Mouse (Mus musculus) embryonic facial prominence, embryonic 10.5 days (tissue): Measurements from ENCODE around the gene Kcnab1. TPM values are rescaled to one million over a fixed set of nuclear protein-coding genes. Genes with fewer than 3 reads are reported as not detected.
"Not testable (repeated sequence)": the region's sequence is repeated elsewhere in the genome, so short reads cannot be mapped to it uniquely, and the experiment has no call there.

ENCODE experiments used
- DNase-seq: peaks from one replicate; pipeline ENCODE4 v3.0.0-alpha.2; 2017; ENCODE audit warnings: low spot score
- H3K27ac ChIP-seq: fragments of 300-500 bp; sonication (generic); replicated peaks from 2 replicates; pipeline ENCODE4 v1.5.1; 2016; ENCODE audit warnings: mild to moderate bottlenecking
- H3K27me3 ChIP-seq: fragments of 300-500 bp; sonication (generic); replicated peaks from 2 replicates; pipeline ENCODE4 v1.6.1; 2016; ENCODE audit warnings: low read depth, mild to moderate bottlenecking; ENCODE audit not compliant: poor library complexity, severe bottlenecking
- H3K36me3 ChIP-seq: fragments of 300-500 bp; sonication (generic); replicated peaks from 2 replicates; pipeline ENCODE4 v1.6.1; 2016; ENCODE audit warnings: mild to moderate bottlenecking, moderate library complexity
- H3K4me1 ChIP-seq: fragments of 300-500 bp; sonication (generic); 2 replicates; pipeline ENCODE4 v1.6.1; 2016
- H3K4me3 ChIP-seq: fragments of 300-500 bp; sonication (generic); 2 replicates; pipeline ENCODE4 v1.5.1; 2016; ENCODE audit warnings: mild to moderate bottlenecking, moderate library complexity
- H3K9me3 ChIP-seq: fragments of 300-500 bp; sonication (generic); 2 replicates; pipeline ENCODE4 v1.6.1; 2016; ENCODE audit warnings: mild to moderate bottlenecking
- WGBS: fragments of 180-500 bp; shearing (Covaris S2); methylation state at CpG from one replicate; pipeline ENCODE4 v1.1.7; 2016; 5-methylcytosine and 5-hydroxymethylcytosine counted together
- polyA plus RNA-seq: library from polyadenylated mRNA; unstranded; fragments of >200 nt; fragmentation: Nextera tagmentation; extraction: Ambion mirVana; gene quantifications from 2 replicates; pipeline ENCODE4 v1.2.1, GENCODE M21; 2016

The Kcnab1 gene
- polyA plus RNA-seq, 1 experiment from 2014 or later = 3.2 TPM

DNA sequence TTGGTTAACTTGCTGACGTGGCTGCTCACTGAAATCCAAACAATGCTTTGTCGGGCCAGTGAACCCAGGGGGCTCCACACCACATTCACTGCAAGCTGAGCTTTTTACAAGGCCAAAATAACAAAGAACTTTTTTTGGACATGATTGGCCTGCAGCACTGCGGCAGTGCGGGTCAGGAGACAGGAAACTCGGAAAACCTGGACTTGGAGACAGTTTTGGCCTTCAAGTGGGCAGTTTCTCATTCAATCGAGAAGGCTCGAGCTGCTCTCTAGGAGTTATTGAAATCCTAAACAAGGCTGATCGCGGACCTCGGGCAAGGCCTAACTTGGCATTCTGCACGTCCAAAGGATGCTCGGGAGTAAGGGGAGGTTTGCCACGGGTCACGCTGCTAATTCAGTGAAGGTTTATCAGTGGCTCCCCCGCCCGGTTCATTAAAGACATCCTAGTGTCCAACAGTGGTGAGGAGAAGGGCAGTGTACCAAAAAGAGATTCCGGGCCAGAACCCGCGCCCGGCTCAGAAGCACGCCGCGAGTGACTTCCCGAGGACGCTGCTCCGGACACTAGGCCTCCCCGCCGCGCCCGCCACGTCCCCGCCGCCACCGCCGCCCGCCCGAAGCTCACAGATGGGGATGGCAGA, 282.7 kb downstream of the Kcnab1 start:
- DNase-seq = peak; percentile 56
- Histone ChIP-seq H3K27ac (peak overlapping the region; percentile 96), H3K27me3 (no peaks in the 10 kb centered on the region), H3K4me3 (peak overlapping the region; percentile 91), H3K36me3 (peaks cover 37% of the 10 kb centered on the region), H3K4me1 (peaks cover 9% of the 10 kb centered on the region), H3K9me3 (no peaks in the 10 kb centered on the region)
- WGBS = under 1% methylated on average over 37 of the region's 37 CpGs

DNA sequence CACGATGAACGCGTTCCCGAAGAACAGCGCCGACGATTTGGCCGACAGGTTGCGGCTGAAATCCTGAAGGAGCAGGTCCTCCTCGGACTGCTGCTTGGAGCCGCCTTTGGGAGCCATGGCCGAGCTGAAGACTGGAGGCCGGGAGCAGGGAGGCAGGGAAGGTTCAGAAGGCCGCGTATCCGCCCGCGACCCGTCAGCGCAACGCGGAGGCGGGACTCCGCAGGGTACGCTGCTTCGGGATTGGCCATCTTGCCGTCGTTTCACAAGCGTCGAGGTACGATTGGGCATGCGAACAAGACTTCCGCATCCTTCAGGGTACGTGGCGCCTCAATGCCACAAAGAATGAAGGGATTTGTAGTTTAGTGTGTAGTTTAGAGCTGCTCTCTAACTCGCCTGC, 283.2 kb downstream of the Kcnab1 start, which contains the start of gene Ssr3:
TSS of gene Ssr3 (minus strand) at position 203 of the 397 bp plus-strand sequence.
- Histone ChIP-seq H3K4me1 (peaks cover 9% of the 10 kb centered on the region), H3K27me3 (no peaks in the 10 kb centered on the region), H3K4me3 (peak within 1 kb of the TSS; percentile 91), H3K27ac (peak within 1 kb of the TSS; percentile 96), H3K36me3 (peaks cover 32% of the 10 kb centered on the region), H3K9me3 (no peaks in the 10 kb centered on the region)
- DNase-seq = peak; percentile 97
- WGBS = under 1% methylated on average over 36 of the region's 36 CpGs

DNA sequence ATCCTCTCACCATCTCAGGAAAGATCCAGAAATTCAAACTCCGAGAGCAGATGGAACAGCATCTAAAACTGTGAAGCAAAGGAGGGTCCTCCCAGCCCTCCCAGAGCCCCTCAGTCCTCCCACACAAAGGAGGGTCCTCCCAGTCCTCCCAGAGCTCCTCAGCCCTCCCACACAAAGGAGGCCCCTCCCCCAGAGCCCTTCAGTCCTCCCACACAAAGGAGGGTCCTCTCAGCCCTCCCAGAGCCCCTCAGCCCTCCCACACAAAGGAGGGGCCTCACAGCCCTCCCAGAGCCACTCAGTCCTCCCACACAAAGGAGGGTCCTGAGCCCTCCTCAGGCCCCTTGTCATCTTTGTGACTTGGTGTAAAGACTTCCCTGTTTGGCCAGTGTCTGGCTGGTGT, 285.9 kb downstream of the Kcnab1 start:
- not testable (repeated sequence) for H3K4me1 ChIP-seq, H3K9me3 ChIP-seq, H3K36me3 ChIP-seq, DNase-seq, H3K27me3 ChIP-seq, H3K4me3 ChIP-seq
- peak overlapping the region; percentile 48; the same call in 1 of the 2 replicates for H3K27ac ChIP-seq
- 89% methylated on average over 1 of the region's 1 CpGs for WGBS

DNA sequence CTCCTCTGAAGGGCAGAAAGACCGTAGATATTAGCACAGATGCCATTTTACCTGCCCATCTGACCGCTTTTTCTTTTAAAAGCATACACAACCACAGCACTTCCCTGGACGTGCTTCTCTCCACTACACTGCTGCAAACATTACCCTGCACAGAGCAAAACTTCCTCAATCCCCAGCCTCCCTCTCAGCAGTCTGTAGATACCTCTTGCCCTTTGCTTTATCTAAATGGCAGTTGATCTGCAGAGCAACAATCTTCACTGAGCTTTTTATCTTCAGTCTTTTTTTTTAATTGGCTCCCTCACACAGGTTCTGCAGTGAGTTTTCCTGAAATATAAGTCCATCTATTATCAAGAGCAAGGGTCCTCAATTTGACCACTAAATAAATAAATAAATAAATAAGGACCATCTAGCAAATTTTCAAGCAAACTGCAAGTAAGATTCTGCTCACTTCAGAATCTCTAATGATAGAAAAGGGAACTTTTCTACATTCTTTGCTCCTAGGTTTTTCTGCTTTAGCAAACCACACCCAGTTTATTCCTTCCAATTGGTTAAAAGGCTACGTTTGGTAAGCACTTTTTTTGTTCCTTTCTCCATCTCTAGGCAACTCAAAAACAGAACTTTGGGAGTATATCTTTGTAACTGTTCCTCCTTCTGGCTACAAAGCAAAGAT, 287.8 kb downstream of the Kcnab1 start:
- H3K27me3 ChIP-seq = no peaks in the 10 kb centered on the region
- 87% methylated on average over 4 of the region's 4 CpGs for WGBS
- no peak for DNase-seq
- H3K4me3 ChIP-seq = no peak overlapping the region
- no peak overlapping the region for H3K27ac ChIP-seq
- H3K36me3 ChIP-seq = no peaks in the 10 kb centered on the region
- H3K4me1 ChIP-seq = 0 out of 2 replicates have a peak, but pooled peaks cover 2% of the 10 kb centered on the region
- H3K9me3 ChIP-seq = no peaks in the 10 kb centered on the region

DNA sequence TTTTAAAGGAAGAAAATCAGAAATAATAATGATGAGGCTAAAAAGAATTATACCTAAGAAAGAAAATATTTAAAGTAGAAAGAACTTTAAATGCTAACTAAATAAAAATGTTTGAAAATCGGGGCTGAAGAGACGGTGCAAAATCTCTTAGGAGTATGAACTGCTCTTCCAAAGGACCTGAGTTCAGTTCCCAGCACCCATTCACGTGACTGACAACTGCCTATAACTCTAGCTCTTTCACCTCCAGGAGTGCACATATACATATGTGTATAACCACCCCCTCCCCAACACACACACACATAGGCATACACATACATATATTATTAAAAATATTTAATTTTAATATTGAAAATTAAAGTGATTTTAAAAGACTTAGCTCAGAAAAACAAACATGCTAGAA, 288.4 kb downstream of the Kcnab1 start:
- H3K27ac ChIP-seq = no peak overlapping the region
- no peak for DNase-seq
- H3K36me3 ChIP-seq = no peaks in the 10 kb centered on the region
- H3K4me3 ChIP-seq = no peak overlapping the region
- no peaks in the 10 kb centered on the region for H3K9me3 ChIP-seq
- WGBS = 94% methylated on average over 3 of the region's 3 CpGs
- H3K27me3 ChIP-seq = no peaks in the 10 kb centered on the region
- H3K4me1 ChIP-seq = 0 out of 2 replicates have a peak, but pooled peaks cover 2% of the 10 kb centered on the region

DNA sequence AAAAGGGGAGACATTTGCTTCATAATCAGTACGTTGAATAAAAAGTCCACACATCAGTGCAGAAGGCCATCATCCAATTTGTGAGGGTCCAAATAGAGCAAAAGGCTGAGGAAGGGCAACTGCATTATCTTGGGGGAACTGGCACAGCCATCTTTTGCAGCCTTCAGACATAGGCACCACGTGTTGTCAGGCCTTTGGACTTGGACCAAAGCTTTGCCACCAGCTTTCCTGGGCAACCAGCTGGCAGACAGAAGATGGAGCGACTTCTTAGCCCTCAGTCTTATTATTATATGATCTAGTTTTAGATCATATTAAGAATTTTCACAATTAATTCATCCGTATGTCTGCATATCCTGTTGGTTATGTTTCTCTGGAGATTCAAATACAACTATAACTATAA, 296.6 kb downstream of the Kcnab1 start:
- Histone ChIP-seq H3K36me3 (no peaks in the 10 kb centered on the region), H3K27me3 (no peaks in the 10 kb centered on the region), H3K4me1 (0 out of 2 replicates have a peak, but pooled peaks cover 2% of the 10 kb centered on the region), H3K9me3 (no peaks in the 10 kb centered on the region), H3K27ac (no peak overlapping the region), H3K4me3 (no peak overlapping the region)
- WGBS = 83% methylated on average over 4 of the region's 4 CpGs
- DNase-seq = no peak

DNA sequence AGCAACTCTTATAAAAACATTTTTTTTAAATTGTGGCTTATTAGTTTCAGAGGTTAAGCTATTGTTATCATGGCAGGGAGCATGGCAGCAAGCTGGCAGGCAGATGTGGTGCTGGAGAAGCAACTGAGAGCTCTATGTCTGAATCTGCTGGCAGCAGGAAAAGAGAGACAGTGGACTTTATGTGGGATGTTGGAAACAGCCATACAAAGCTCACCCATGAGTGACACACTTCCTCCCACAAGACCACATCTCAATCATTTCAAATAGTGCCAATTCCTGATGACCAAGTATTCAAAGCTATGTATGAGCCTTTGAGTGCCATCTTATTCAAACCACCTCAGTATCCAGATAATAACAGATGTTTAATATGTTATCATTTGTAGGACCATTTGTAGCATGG, 298.7 kb downstream of the Kcnab1 start:
- H3K36me3 ChIP-seq = no peaks in the 10 kb centered on the region
- DNase-seq = no peak
- no peaks in the 10 kb centered on the region for H3K27me3 ChIP-seq

DNA sequence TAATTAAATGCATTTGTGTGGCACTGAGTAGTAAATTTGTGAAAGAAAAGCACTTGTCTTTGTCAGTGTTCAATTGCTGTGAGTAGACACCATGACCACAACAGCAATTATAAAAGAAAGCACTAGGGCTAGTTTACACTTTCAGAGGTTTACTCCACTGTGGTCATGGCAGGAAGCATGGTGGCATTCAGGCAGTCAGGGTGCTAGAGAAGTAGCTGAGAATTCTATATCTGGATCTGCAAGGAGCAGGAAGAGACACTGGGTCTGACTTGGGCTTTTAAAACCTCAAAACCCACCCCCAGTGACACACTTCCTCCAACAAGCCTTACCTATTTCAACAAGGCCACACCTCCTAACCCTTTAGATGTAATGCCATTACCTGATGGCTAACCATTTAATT, 307.4 kb downstream of the Kcnab1 start:
- no peaks in the 10 kb centered on the region for H3K9me3 ChIP-seq
- H3K27ac ChIP-seq = no peak overlapping the region
- DNase-seq = no peak
- no peaks in the 10 kb centered on the region for H3K27me3 ChIP-seq
- H3K36me3 ChIP-seq = no peaks in the 10 kb centered on the region
- no peak overlapping the region for H3K4me3 ChIP-seq
- peaks cover 24% of the 10 kb centered on the region for H3K4me1 ChIP-seq

More for the DNA sequence above, 298.7 kb downstream of the Kcnab1 start:
- no peaks in the 10 kb centered on the region for H3K4me1 ChIP-seq
- no peak overlapping the region for H3K4me3 ChIP-seq
- no peak overlapping the region for H3K27ac ChIP-seq
- no peaks in the 10 kb centered on the region for H3K9me3 ChIP-seq

DNA sequence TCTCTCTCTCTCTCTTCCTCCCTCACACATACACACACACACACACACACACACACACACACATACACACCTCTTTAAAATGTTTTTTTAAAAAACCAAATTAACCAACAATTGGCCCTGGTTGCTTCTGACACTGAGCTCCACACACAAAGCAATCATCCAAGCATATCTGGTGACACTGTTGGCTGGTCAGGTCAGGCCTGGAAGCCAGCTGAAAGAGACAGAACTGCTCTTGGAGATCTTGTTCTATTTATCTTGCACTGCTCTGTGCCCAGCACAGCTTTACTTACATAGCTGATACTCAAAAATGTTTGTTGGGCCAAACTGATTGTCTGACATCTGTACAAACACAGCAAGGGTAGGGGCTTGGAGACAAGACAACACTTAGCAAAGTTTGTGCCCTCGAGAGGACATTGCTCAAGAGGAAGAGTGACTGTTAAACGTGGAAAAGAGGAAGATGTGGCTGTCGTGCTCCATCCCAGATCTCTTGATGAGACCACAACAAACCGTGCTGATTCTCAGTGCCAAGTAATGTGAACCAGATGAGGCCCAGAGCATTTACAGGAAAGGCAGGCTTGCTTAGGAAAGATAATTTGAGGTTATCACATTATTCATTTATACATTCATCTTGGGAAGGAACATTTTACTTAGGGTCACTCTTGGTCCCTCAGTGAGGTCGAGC, 308.9 kb downstream of the Kcnab1 start:
- H3K27ac ChIP-seq = peak overlapping the region; percentile 19; the same call in 1 of the 2 replicates
- 43% methylated on average over 5 of the region's 5 CpGs for WGBS
- H3K4me1 ChIP-seq = peaks cover 24% of the 10 kb centered on the region
- no peak for DNase-seq
- no peaks in the 10 kb centered on the region for H3K36me3 ChIP-seq
- no peaks in the 10 kb centered on the region for H3K27me3 ChIP-seq
- no peak overlapping the region for H3K4me3 ChIP-seq
- no peaks in the 10 kb centered on the region for H3K9me3 ChIP-seq

DNA sequence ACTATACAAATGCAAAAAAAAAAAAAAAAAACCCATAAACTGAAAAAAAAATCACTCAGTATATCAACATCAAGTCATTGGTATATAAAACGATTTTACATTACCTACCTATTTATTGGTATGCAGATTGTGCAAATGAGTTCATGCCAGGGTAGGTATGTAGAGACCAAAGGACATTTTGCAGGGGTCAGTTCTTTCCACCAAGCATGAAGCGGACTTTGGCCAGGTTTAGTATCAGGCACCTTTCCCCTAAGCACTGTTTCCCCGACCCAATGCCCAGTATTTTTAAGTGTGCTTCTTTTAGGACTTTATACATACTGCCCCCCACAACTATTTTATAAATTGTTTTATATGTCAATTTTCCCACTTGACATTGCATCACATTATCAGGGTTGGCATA, 310.5 kb downstream of the Kcnab1 start:
- WGBS = 89% methylated on average over 3 of the region's 3 CpGs
- Histone ChIP-seq H3K27me3 (no peaks in the 10 kb centered on the region), H3K9me3 (no peaks in the 10 kb centered on the region), H3K27ac (no peak overlapping the region), H3K4me1 (peaks cover 24% of the 10 kb centered on the region), H3K36me3 (no peaks in the 10 kb centered on the region), H3K4me3 (no peak overlapping the region)
- DNase-seq = no peak
